Mouse (Mus musculus): ENCODE results near the gene Scd2. TPM values are rescaled to one million over a fixed set of nuclear protein-coding genes. Genes with fewer than 3 reads are reported as not detected.
"Not testable (repeated sequence)": the region's sequence is repeated elsewhere in the genome, so short reads cannot be mapped to it uniquely, and the experiment has no call there.

The Scd2 gene
- polyA plus RNA-seq, 2 experiments, result 80.4 to 84.0 TPM

GRCm38 (mm10) chr19:44248081-44248853 lies 45.2 kb upstream of the Scd2 start:
- Histone ChIP-seq H3K9ac (replicated peaks) (peak overlapping the region; percentile 68), H3K9me3 (ENCODE audit: control insufficient read depth, low read length) (no peaks in the 10 kb centered on the region), H3K27ac (peak overlapping the region; percentile 83), H3K27me3 (ENCODE audit: control insufficient read depth, insufficient read depth, low read length) (no peaks in the 10 kb centered on the region), H3K4me2 (ENCODE audit: low read depth) (peak overlapping the region; percentile 98), H3K36me3 (replicated peaks; ENCODE audit: control insufficient read depth, insufficient read depth, low read depth) (no peaks in the 10 kb centered on the region), H3K4me3 (ENCODE audit: insufficient read depth in 1 of 2, low read depth in 2 of 2, low read length in 2 of 2) (peak overlapping the region; percentile 54 to 55), H3K4me1 (replicated peaks; ENCODE audit: control insufficient read depth in 2 of 2, insufficient read depth in 2 of 2, low read length in 1 of 2) (peaks cover 27 to 28% of the 10 kb centered on the region in 2 experiments)
- ATAC-seq (ENCODE audit: insufficient read depth) (peak; percentile 99), DNase-seq (ENCODE audit: low read depth in 3 of 3, low spot score in 3 of 3) (peak; percentile 96 to 97 (median 96))
- WGBS (ENCODE audit: insufficient replicate concordance), result 2% methylated on average over 36 of the region's 36 CpGs
- TF ChIP-seq CTCF (IDR thresholded peaks at IDR 0.05; ENCODE audit: low read depth), result no peak
- peak; percentile 5; the same call in 1 of the 2 replicates for TF ChIP-seq EP300 (IDR thresholded peaks at IDR 0.05; ENCODE audit: low read depth)

- 77% methylated on average over 11 of the region's 11 CpGs for WGBS (ENCODE audit: insufficient replicate concordance)
- peak overlapping the region; percentile 83 for H3K27ac ChIP-seq
Observed at GRCm38 (mm10) chr19:44248854-44249351, 44.6 kb upstream of the Scd2 start.

GRCm38 (mm10) chr19:44251138-44251537 lies 42.3 kb upstream of the Scd2 start:
- not testable (repeated sequence) for H3K9me3 ChIP-seq (ENCODE audit: control insufficient read depth, low read length); H3K27ac ChIP-seq; H3K36me3 ChIP-seq (replicated peaks; ENCODE audit: control insufficient read depth, insufficient read depth, low read depth); H3K27me3 ChIP-seq (ENCODE audit: control insufficient read depth, insufficient read depth, low read length); DNase-seq (ENCODE audit: low read depth in 3 of 3, low spot score in 3 of 3); H3K9ac ChIP-seq (replicated peaks); H3K4me3 ChIP-seq (ENCODE audit: insufficient read depth in 1 of 2, low read depth in 2 of 2, low read length in 2 of 2); H3K4me2 ChIP-seq (ENCODE audit: low read depth); ATAC-seq (ENCODE audit: insufficient read depth)
- H3K4me1 ChIP-seq (replicated peaks; ENCODE audit: control insufficient read depth in 2 of 2, insufficient read depth in 2 of 2, low read length in 1 of 2), result peaks cover 25 to 26% of the 10 kb centered on the region in 2 experiments
- WGBS (ENCODE audit: insufficient replicate concordance), result 74% methylated on average over 6 of the region's 6 CpGs

More at GRCm38 (mm10) chr19:44248854-44249351, 44.6 kb upstream of the Scd2 start:
- Histone ChIP-seq H3K9ac (replicated peaks) (no peak overlapping the region), H3K4me3 (ENCODE audit: insufficient read depth in 1 of 2, low read depth in 2 of 2, low read length in 2 of 2) (no peak overlapping the region), H3K4me1 (replicated peaks; ENCODE audit: control insufficient read depth in 2 of 2, insufficient read depth in 2 of 2, low read length in 1 of 2) (peaks cover 27 to 28% of the 10 kb centered on the region in 2 experiments), H3K4me2 (ENCODE audit: low read depth) (peak overlapping the region; percentile 98), H3K27me3 (ENCODE audit: control insufficient read depth, insufficient read depth, low read length) (no peaks in the 10 kb centered on the region), H3K9me3 (ENCODE audit: control insufficient read depth, low read length) (no peaks in the 10 kb centered on the region), H3K36me3 (replicated peaks; ENCODE audit: control insufficient read depth, insufficient read depth, low read depth) (no peaks in the 10 kb centered on the region)
- no peak for ATAC-seq (ENCODE audit: insufficient read depth)
- no peak for TF ChIP-seq CTCF (IDR thresholded peaks at IDR 0.05; ENCODE audit: low read depth)
- TF ChIP-seq EP300 (IDR thresholded peaks at IDR 0.05; ENCODE audit: low read depth), result no peak
- DNase-seq (ENCODE audit: low read depth in 3 of 3, low spot score in 3 of 3), result no peak

- Histone ChIP-seq H3K4me2 (ENCODE audit: low read depth) (no peak overlapping the region), H3K4me1 (replicated peaks; ENCODE audit: control insufficient read depth in 2 of 2, insufficient read depth in 2 of 2, low read length in 1 of 2) (peaks cover 17 to 18% of the 10 kb centered on the region in 2 experiments), H3K27ac (no peak overlapping the region), H3K9me3 (ENCODE audit: control insufficient read depth, low read length) (no peaks in the 10 kb centered on the region), H3K36me3 (replicated peaks; ENCODE audit: control insufficient read depth, insufficient read depth, low read depth) (no peaks in the 10 kb centered on the region), H3K4me3 (ENCODE audit: insufficient read depth in 1 of 2, low read depth in 2 of 2, low read length in 2 of 2) (no peak overlapping the region), H3K27me3 (ENCODE audit: control insufficient read depth, insufficient read depth, low read length) (no peaks in the 10 kb centered on the region), H3K9ac (replicated peaks) (no peak overlapping the region)
- no peak for TF ChIP-seq EP300 (IDR thresholded peaks at IDR 0.05; ENCODE audit: low read depth)
- TF ChIP-seq CTCF (IDR thresholded peaks at IDR 0.05; ENCODE audit: low read depth), result no peak
- WGBS (ENCODE audit: insufficient replicate concordance), result 37% methylated on average over 12 of the region's 12 CpGs
- ATAC-seq (ENCODE audit: insufficient read depth) (no peak), DNase-seq (ENCODE audit: low read depth in 3 of 3, low spot score in 3 of 3) (no peak)
Observed at GRCm38 (mm10) chr19:44251936-44252558, 41.4 kb upstream of the Scd2 start.

GRCm38 (mm10) chr19:44254106-44254505 lies 39.4 kb upstream of the Scd2 start:
- H3K4me2 ChIP-seq (ENCODE audit: low read depth); ATAC-seq (ENCODE audit: insufficient read depth); H3K4me3 ChIP-seq (ENCODE audit: insufficient read depth in 1 of 2, low read depth in 2 of 2, low read length in 2 of 2); H3K36me3 ChIP-seq (replicated peaks; ENCODE audit: control insufficient read depth, insufficient read depth, low read depth); H3K9me3 ChIP-seq (ENCODE audit: control insufficient read depth, low read length); H3K4me1 ChIP-seq (replicated peaks; ENCODE audit: control insufficient read depth in 2 of 2, insufficient read depth in 2 of 2, low read length in 1 of 2); H3K9ac ChIP-seq (replicated peaks); H3K27me3 ChIP-seq (ENCODE audit: control insufficient read depth, insufficient read depth, low read length); DNase-seq (ENCODE audit: low read depth in 3 of 3, low spot score in 3 of 3); H3K27ac ChIP-seq: not testable (repeated sequence)
- 88% methylated on average over 2 of the region's 4 CpGs for WGBS (ENCODE audit: insufficient replicate concordance)

Data from liver, embryonic 14.5 days (tissue).